Mouse (Mus musculus) forebrain, embryonic 14.5 days (tissue): ENCODE measurements around the gene Taf9. TPM values are rescaled to one million over a fixed set of nuclear protein-coding genes. Genes with fewer than 3 reads are reported as not detected.

Experiments
- ATAC-seq: fragments of 200-750 bp; cut with Nextera tagmentation; 2 replicates; pipeline ENCODE4 v1.8.0; 2017; ENCODE audit warnings: mild to moderate bottlenecking, moderate library complexity
- DNase-seq: peaks from one replicate; pipeline ENCODE4 v3.0.0-alpha.2; 2015; ENCODE audit warnings: low spot score
- H3K27ac ChIP-seq: fragments of 300-500 bp; sonication (generic); 2 replicates; pipeline ENCODE4 v1.5.1; 2014; ENCODE audit warnings: low read depth, mild to moderate bottlenecking, control low read depth, low read length, moderate library complexity
- H3K27me3 ChIP-seq: fragments of 300-500 bp; sonication (generic); replicated peaks from 2 replicates; pipeline ENCODE4 v1.6.1; 2014; ENCODE audit warnings: low read length, control low read depth, mixed read lengths; ENCODE audit not compliant: control insufficient read depth, insufficient read depth
- H3K36me3 ChIP-seq: fragments of 300-500 bp; sonication (generic); 2 replicates; pipeline ENCODE4 v1.6.1; 2014; ENCODE audit warnings: low read length, control low read depth; ENCODE audit not compliant: control insufficient read depth, insufficient read depth
- H3K4me1 ChIP-seq: fragments of 300-500 bp; sonication (generic); 2 replicates; pipeline ENCODE4 v1.6.1; 2014; ENCODE audit warnings: antibody characterized with exemption, low read length, control low read depth; ENCODE audit not compliant: control insufficient read depth, insufficient read depth
- H3K4me2 ChIP-seq: fragments of 300-500 bp; sonication (generic); 2 replicates; pipeline ENCODE4 v1.6.1; 2014; ENCODE audit warnings: mild to moderate bottlenecking, control low read depth, low read length
- H3K4me3 ChIP-seq: fragments of 300-500 bp; sonication (generic); 2 replicates; pipeline ENCODE4 v1.5.1; 2014; ENCODE audit warnings: low read depth, low read length, control low read depth
- H3K9ac ChIP-seq: fragments of 300-500 bp; sonication (generic); 2 replicates; pipeline ENCODE4 v1.6.1; 2014; ENCODE audit warnings: mild to moderate bottlenecking, low read length, control low read depth, moderate library complexity
- H3K9me3 ChIP-seq: fragments of 300-500 bp; sonication (generic); replicated peaks from 2 replicates; pipeline ENCODE4 v1.6.1; 2016; ENCODE audit warnings: low read length, control low read depth, mixed read lengths; ENCODE audit not compliant: control insufficient read depth
- WGBS: fragments of 180-500 bp; shearing (Covaris S2); extraction: QIAGEN DNeasy Blood & Tissue Kit; methylation state at CpG from one replicate; pipeline ENCODE4 v1.1.7; 2014; 5-methylcytosine and 5-hydroxymethylcytosine counted together
- polyA plus RNA-seq: library from polyadenylated mRNA; unstranded; fragments of >200 nt; fragmentation: Nextera tagmentation; extraction: Ambion mirVana; gene quantifications from 2 replicates; pipeline ENCODE4 v1.2.1, GENCODE M21; 2014

The Taf9 gene
- 23.4 and 29.8 TPM in 2 replicates for polyA plus RNA-seq

GRCm38 (mm10) chr13:100651439-100652186 lies at the start of gene Taf9:
Gene Taf9, plus strand, starts transcription at chr13:100651579.
- Histone ChIP-seq H3K36me3 (peaks cover 17% of the 10 kb centered on the region; the same call in 1 of the 2 replicates), H3K9ac (peak within 1 kb of the TSS; percentile 86), H3K4me2 (peak within 1 kb of the TSS; percentile 82), H3K27me3 (no peaks in the 10 kb centered on the region), H3K9me3 (no peaks in the 10 kb centered on the region), H3K4me3 (peak within 1 kb of the TSS; percentile 91), H3K27ac (peak within 1 kb of the TSS; percentile 97), H3K4me1 (peaks cover 7% of the 10 kb centered on the region)
- no peak for DNase-seq
- ATAC-seq: no peak
- under 1% methylated on average over 49 of the region's 63 CpGs for WGBS

GRCm38 (mm10) chr13:100602239-100602902 lies 49.0 kb upstream of the Taf9 start:
- no peak overlapping the region for H3K9ac ChIP-seq
- no peak for DNase-seq
- H3K4me3 ChIP-seq: no peak overlapping the region

GRCm38 (mm10) chr13:100603031-100603737 lies 48.2 kb upstream of the Taf9 start:
- Histone ChIP-seq H3K27me3 (no peaks in the 10 kb centered on the region), H3K4me1 (no peaks in the 10 kb centered on the region), H3K9me3 (no peaks in the 10 kb centered on the region), H3K4me2 (no peak overlapping the region), H3K4me3 (no peak overlapping the region), H3K36me3 (no peaks in the 10 kb centered on the region), H3K9ac (no peak overlapping the region), H3K27ac (no peak overlapping the region)
- ATAC-seq (no peak), DNase-seq (no peak)
- 87% methylated on average over 10 of the region's 10 CpGs for WGBS

More at GRCm38 (mm10) chr13:100602239-100602902, 49.0 kb upstream of the Taf9 start:
- no peak overlapping the region for H3K27ac ChIP-seq
- no peak for ATAC-seq
- H3K4me1 ChIP-seq: no peaks in the 10 kb centered on the region
- 65% methylated on average over 5 of the region's 5 CpGs for WGBS
- H3K4me2 ChIP-seq: no peak overlapping the region
- no peaks in the 10 kb centered on the region for H3K27me3 ChIP-seq
- no peaks in the 10 kb centered on the region for H3K9me3 ChIP-seq
- no peaks in the 10 kb centered on the region for H3K36me3 ChIP-seq

- Histone ChIP-seq H3K9ac (no peak overlapping the region), H3K4me1 (no peaks in the 10 kb centered on the region)
- ATAC-seq: no peak
Observed at GRCm38 (mm10) chr13:100603738-100604095, 47.7 kb upstream of the Taf9 start.

GRCm38 (mm10) chr13:100605845-100606244 lies 45.5 kb upstream of the Taf9 start:
- no peaks in the 10 kb centered on the region for H3K27me3 ChIP-seq
- 71% methylated on average over 1 of the region's 1 CpGs for WGBS
- H3K4me1 ChIP-seq: no peaks in the 10 kb centered on the region
- no peak overlapping the region for H3K9ac ChIP-seq
- DNase-seq (no peak), ATAC-seq (no peak)
- H3K27ac ChIP-seq: no peak overlapping the region
- H3K36me3 ChIP-seq: no peaks in the 10 kb centered on the region
- H3K9me3 ChIP-seq: no peaks in the 10 kb centered on the region
- H3K4me3 ChIP-seq: no peak overlapping the region
- H3K4me2 ChIP-seq: no peak overlapping the region

More at GRCm38 (mm10) chr13:100603738-100604095, 47.7 kb upstream of the Taf9 start:
- H3K36me3 ChIP-seq: no peaks in the 10 kb centered on the region
- no peak overlapping the region for H3K27ac ChIP-seq
- no peaks in the 10 kb centered on the region for H3K27me3 ChIP-seq
- WGBS: 88% methylated on average over 11 of the region's 11 CpGs
- no peak for DNase-seq
- no peak overlapping the region for H3K4me3 ChIP-seq
- no peaks in the 10 kb centered on the region for H3K9me3 ChIP-seq
- H3K4me2 ChIP-seq: no peak overlapping the region

- 84% methylated on average over 8 of the region's 8 CpGs for WGBS
- Histone ChIP-seq H3K4me3 (no peak overlapping the region), H3K4me1 (no peaks in the 10 kb centered on the region), H3K4me2 (no peak overlapping the region), H3K27me3 (no peaks in the 10 kb centered on the region), H3K9me3 (no peaks in the 10 kb centered on the region), H3K9ac (no peak overlapping the region), H3K36me3 (no peaks in the 10 kb centered on the region), H3K27ac (no peak overlapping the region)
- no peak for ATAC-seq
- no peak for DNase-seq
Observed at GRCm38 (mm10) chr13:100607756-100608155, 43.6 kb upstream of the Taf9 start.

- no peaks in the 10 kb centered on the region for H3K9me3 ChIP-seq
Observed at GRCm38 (mm10) chr13:100611266-100611665, 40.1 kb upstream of the Taf9 start.

GRCm38 (mm10) chr13:100612251-100612650 lies 39.1 kb upstream of the Taf9 start:
- Histone ChIP-seq H3K9ac (no peak overlapping the region), H3K4me3 (no peak overlapping the region), H3K27ac (no peak overlapping the region), H3K27me3 (peaks cover 4% of the 10 kb centered on the region; the same call in 1 of the 2 replicates), H3K9me3 (no peaks in the 10 kb centered on the region), H3K4me1 (no peaks in the 10 kb centered on the region), H3K36me3 (peaks cover under 1% of the 10 kb centered on the region; the same call in 1 of the 2 replicates), H3K4me2 (no peak overlapping the region)
- no peak for DNase-seq
- WGBS: 96% methylated on average over 10 of the region's 10 CpGs
- no peak for ATAC-seq

More at GRCm38 (mm10) chr13:100611266-100611665, 40.1 kb upstream of the Taf9 start:
- ATAC-seq (no peak), DNase-seq (no peak)
- Histone ChIP-seq H3K9ac (no peak overlapping the region), H3K4me1 (no peaks in the 10 kb centered on the region), H3K27me3 (peaks cover 1% of the 10 kb centered on the region; the same call in 1 of the 2 replicates), H3K36me3 (no peaks in the 10 kb centered on the region), H3K4me3 (no peak overlapping the region), H3K4me2 (no peak overlapping the region), H3K27ac (no peak overlapping the region)
- 93% methylated on average over 13 of the region's 13 CpGs for WGBS
